Mouse (Mus musculus): ENCODE measurements around the gene Rnf26. TPM values are rescaled to one million over a fixed set of nuclear protein-coding genes. Genes with fewer than 3 reads are reported as not detected.

Gene Rnf26
- polyA plus RNA-seq (2014; fragmentation: Nextera tagmentation; extraction: Ambion mirVana), result 61.7 and 66.7 TPM in 2 replicates

DNA sequence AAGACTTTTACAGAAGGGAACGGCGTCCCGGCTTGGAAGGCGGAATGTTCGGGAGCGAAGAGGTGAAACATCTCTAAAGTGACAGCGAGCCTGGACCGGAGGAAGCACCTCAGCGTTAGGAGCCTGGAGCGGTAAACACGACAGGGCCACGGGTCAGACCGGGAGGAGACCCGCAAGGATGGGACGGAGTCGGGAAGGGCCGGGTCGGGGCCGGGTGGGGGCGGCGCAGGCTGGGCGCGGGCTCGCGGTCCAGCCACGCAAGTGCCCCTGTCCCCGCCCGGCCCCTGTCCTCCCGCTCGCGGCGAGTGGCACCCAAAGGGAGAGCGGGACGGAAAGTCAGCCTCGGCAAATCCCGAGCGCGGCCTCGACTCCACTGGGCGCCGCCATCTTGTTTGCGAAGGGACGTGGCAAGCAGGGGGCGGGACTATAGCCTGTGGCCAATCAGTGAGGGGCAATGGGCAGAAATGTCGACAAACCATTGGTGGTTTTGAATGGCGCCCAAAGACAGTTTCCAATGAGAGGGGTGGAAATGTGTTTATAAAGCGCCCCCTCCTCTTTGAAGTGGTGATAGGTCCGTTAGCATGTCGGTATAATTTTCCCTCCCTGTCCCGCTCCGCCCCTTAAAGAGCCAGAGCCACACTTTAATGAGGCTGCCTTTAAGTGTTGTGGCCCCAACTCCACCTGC is at the start of gene Rnf26, which contains the start of gene Gm49380:
TSS of gene Rnf26 (minus strand) at position 413 of the 685 bp plus-strand sequence.
TSS of gene Gm49380 (minus strand) at position 396 of the 685 bp plus-strand sequence.
- H3K4me3 ChIP-seq (ENCODE audit: low read depth, low read length), result peak within 1 kb of the TSS; percentile 78
- no peaks in the 10 kb centered on the region for H3K9me3 ChIP-seq (ENCODE audit: control insufficient read depth, low read depth, low read length)
- peak within 1 kb of the TSS; percentile 46 for H3K4me2 ChIP-seq (replicated peaks; ENCODE audit: low read depth, low read length)
- WGBS, result 1% methylated on average over 51 of the region's 51 CpGs
- H3K4me1 ChIP-seq (ENCODE audit: control insufficient read depth, insufficient read depth, low read length), result peaks cover 23% of the 10 kb centered on the region
- no peaks in the 10 kb centered on the region for H3K36me3 ChIP-seq (ENCODE audit: control insufficient read depth, insufficient read depth, low read length)
- H3K27me3 ChIP-seq (ENCODE audit: control insufficient read depth, insufficient read depth, low read length), result no peaks in the 10 kb centered on the region
- H3K9ac ChIP-seq (replicated peaks; ENCODE audit: low read depth, low read length), result peak within 1 kb of the TSS; percentile 79
- peak; percentile 93 for ATAC-seq (ENCODE audit: insufficient number of reproducible peaks, insufficient read depth, low FRiP score, low read depth)
- H3K27ac ChIP-seq (ENCODE audit: low read length), result peak within 1 kb of the TSS; percentile 75; the same call in 1 of the 2 replicates

DNA sequence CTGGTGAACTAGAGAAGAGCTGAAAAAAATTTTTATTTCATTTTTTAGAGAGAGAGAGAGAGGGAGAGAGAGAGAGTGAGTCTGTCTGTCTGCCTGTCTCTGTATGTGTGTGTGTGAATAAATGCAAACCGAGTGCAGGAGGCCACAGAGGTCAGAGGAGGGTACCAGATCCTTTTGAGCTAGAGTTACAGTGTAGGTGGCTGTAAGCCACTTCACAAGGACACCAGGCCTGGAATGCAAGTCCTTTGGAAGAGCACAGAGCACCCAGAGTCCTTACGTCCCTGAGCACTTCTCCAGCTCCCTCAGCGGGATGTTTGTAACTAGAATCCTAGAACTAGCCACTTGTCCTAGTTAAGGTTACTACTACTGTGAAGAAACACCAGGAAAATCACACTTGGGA is 46.6 kb upstream of the Rnf26 start:
- Histone ChIP-seq H3K9me3 (ENCODE audit: control insufficient read depth, low read depth, low read length) (no peaks in the 10 kb centered on the region), H3K36me3 (ENCODE audit: control insufficient read depth, insufficient read depth, low read length) (peaks cover 70% of the 10 kb centered on the region), H3K4me3 (ENCODE audit: low read depth, low read length) (no peak overlapping the region), H3K9ac (replicated peaks; ENCODE audit: low read depth, low read length) (no peak overlapping the region), H3K27ac (ENCODE audit: low read length) (no peak overlapping the region), H3K27me3 (ENCODE audit: control insufficient read depth, insufficient read depth, low read length) (no peaks in the 10 kb centered on the region), H3K4me1 (ENCODE audit: control insufficient read depth, insufficient read depth, low read length) (no peaks in the 10 kb centered on the region), H3K4me2 (replicated peaks; ENCODE audit: low read depth, low read length) (no peak overlapping the region)
- ATAC-seq (ENCODE audit: insufficient number of reproducible peaks, insufficient read depth, low FRiP score, low read depth), result no peak
- 80% methylated on average over 3 of the region's 3 CpGs for WGBS

DNA sequence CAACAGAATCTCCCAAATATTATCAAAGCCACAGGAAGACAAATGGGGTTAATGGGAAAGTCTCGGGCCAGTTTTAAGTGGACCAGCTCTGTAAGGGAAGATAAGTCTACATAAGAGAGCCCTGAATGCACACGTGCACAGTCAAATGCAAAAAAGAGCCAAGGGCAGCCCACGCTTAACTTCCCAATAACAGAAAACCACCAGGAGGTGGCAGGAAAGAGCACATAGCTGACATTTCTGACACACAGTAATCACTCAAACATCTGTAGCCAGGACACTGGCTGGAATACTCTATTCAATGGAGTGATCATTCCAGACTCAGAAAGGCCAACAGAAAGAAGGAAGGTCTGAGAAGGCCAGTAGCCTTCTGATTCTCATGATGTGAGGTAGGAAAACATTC is 34.0 kb upstream of the Rnf26 start:
- H3K9me3 ChIP-seq (ENCODE audit: control insufficient read depth, low read depth, low read length), result no peaks in the 10 kb centered on the region
- peaks cover 36% of the 10 kb centered on the region for H3K36me3 ChIP-seq (ENCODE audit: control insufficient read depth, insufficient read depth, low read length)

GRCm38 (mm10) chr9:44144718-44145060 is 31.4 kb upstream of the Rnf26 start:
- H3K36me3 ChIP-seq (ENCODE audit: control insufficient read depth, insufficient read depth, low read length), result peaks cover 31% of the 10 kb centered on the region

More for the DNA sequence above, 34.0 kb upstream of the Rnf26 start:
- 69% methylated on average over 3 of the region's 3 CpGs for WGBS
- Histone ChIP-seq H3K27me3 (ENCODE audit: control insufficient read depth, insufficient read depth, low read length) (no peaks in the 10 kb centered on the region), H3K4me3 (ENCODE audit: low read depth, low read length) (no peak overlapping the region), H3K4me1 (ENCODE audit: control insufficient read depth, insufficient read depth, low read length) (no peaks in the 10 kb centered on the region), H3K4me2 (replicated peaks; ENCODE audit: low read depth, low read length) (no peak overlapping the region), H3K27ac (ENCODE audit: low read length) (no peak overlapping the region), H3K9ac (replicated peaks; ENCODE audit: low read depth, low read length) (no peak overlapping the region)
- ATAC-seq (ENCODE audit: insufficient number of reproducible peaks, insufficient read depth, low FRiP score, low read depth), result no peak

DNA sequence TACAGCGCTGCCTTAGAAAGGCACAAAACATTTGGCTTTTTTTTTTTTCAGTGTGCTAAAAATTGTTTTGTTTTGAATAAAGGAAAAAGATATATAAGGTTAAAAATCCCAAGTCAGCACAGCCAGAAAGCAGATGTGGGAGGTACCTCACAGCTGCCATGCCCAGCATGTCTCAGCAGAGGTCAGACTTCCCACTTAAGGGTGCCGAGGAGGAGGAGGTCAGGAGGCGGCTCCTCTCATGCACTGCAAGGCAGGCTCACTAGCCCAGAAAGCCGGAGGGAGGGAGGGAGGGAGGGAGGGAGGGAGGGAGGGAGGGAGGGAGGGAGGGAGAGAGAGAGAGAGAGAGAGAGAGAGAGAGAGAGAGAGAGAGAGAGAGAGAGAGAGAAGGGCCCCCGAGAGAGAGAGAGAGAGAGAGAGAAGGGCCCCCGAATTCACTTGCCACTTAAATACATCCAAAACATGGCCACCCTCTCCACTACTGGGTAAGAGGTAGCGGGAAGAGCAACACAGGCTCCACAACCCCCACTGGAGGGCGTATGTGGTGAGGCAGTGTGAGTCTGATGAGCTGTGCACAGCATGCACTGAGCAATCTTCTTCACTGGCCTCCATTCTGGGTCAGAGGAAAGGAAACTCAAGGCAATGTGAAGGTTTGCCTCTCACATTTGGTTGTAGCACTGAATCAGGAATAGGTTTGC is 30.9 kb upstream of the Rnf26 start:
- Histone ChIP-seq H3K9me3 (ENCODE audit: control insufficient read depth, low read depth, low read length) (no peaks in the 10 kb centered on the region), H3K27me3 (ENCODE audit: control insufficient read depth, insufficient read depth, low read length) (no peaks in the 10 kb centered on the region), H3K4me2 (replicated peaks; ENCODE audit: low read depth, low read length) (no peak overlapping the region), H3K9ac (replicated peaks; ENCODE audit: low read depth, low read length) (no peak overlapping the region), H3K4me3 (ENCODE audit: low read depth, low read length) (no peak overlapping the region), H3K27ac (ENCODE audit: low read length) (no peak overlapping the region), H3K36me3 (ENCODE audit: control insufficient read depth, insufficient read depth, low read length) (peaks cover 33% of the 10 kb centered on the region), H3K4me1 (ENCODE audit: control insufficient read depth, insufficient read depth, low read length) (no peaks in the 10 kb centered on the region)
- ATAC-seq (ENCODE audit: insufficient number of reproducible peaks, insufficient read depth, low FRiP score, low read depth), result no peak
- 37% methylated on average over 5 of the region's 8 CpGs for WGBS

More at GRCm38 (mm10) chr9:44144718-44145060, 31.4 kb upstream of the Rnf26 start:
- Histone ChIP-seq H3K9me3 (ENCODE audit: control insufficient read depth, low read depth, low read length) (no peaks in the 10 kb centered on the region), H3K4me1 (ENCODE audit: control insufficient read depth, insufficient read depth, low read length) (no peaks in the 10 kb centered on the region), H3K4me3 (ENCODE audit: low read depth, low read length) (no peak overlapping the region), H3K4me2 (replicated peaks; ENCODE audit: low read depth, low read length) (no peak overlapping the region), H3K27ac (ENCODE audit: low read length) (no peak overlapping the region), H3K9ac (replicated peaks; ENCODE audit: low read depth, low read length) (no peak overlapping the region), H3K27me3 (ENCODE audit: control insufficient read depth, insufficient read depth, low read length) (no peaks in the 10 kb centered on the region)
- ATAC-seq (ENCODE audit: insufficient number of reproducible peaks, insufficient read depth, low FRiP score, low read depth), result no peak

- no peak overlapping the region for H3K4me3 ChIP-seq (ENCODE audit: low read depth, low read length)
- no peaks in the 10 kb centered on the region for H3K4me1 ChIP-seq (ENCODE audit: control insufficient read depth, insufficient read depth, low read length)
- no peak overlapping the region for H3K9ac ChIP-seq (replicated peaks; ENCODE audit: low read depth, low read length)
- H3K4me2 ChIP-seq (replicated peaks; ENCODE audit: low read depth, low read length), result no peak overlapping the region
- WGBS, result 81% methylated on average over 5 of the region's 5 CpGs
- no peaks in the 10 kb centered on the region for H3K27me3 ChIP-seq (ENCODE audit: control insufficient read depth, insufficient read depth, low read length)
- H3K27ac ChIP-seq (ENCODE audit: low read length), result no peak overlapping the region
- H3K9me3 ChIP-seq (ENCODE audit: control insufficient read depth, low read depth, low read length), result no peaks in the 10 kb centered on the region
- H3K36me3 ChIP-seq (ENCODE audit: control insufficient read depth, insufficient read depth, low read length), result peaks cover 34% of the 10 kb centered on the region
- ATAC-seq (ENCODE audit: insufficient number of reproducible peaks, insufficient read depth, low FRiP score, low read depth), result no peak
Measured at GRCm38 (mm10) chr9:44143421-44143820, 30.1 kb upstream of the Rnf26 start.

DNA sequence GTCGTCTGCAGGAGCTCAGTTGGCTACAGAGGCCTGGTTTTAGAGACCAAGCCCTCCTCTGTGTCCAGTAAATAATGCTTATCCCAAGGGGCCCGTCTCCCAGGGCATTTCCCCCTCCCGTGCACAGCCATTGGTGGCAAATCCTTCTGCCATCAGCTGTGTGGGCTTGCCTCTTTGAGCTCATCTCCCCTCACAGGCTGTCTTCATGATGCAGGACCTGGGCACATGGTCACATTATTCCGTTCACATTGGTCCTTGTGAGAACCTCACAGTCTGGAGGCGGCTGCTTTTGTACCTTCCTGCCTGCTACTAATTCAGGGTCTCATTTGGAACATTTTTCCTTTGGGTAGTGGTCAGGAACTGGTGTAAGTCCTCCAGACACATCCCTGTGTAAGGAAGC is 28.6 kb upstream of the Rnf26 start:
- no peak for ATAC-seq (ENCODE audit: insufficient number of reproducible peaks, insufficient read depth, low FRiP score, low read depth)
- Histone ChIP-seq H3K4me3 (ENCODE audit: low read depth, low read length) (no peak overlapping the region), H3K4me1 (ENCODE audit: control insufficient read depth, insufficient read depth, low read length) (no peaks in the 10 kb centered on the region), H3K9me3 (ENCODE audit: control insufficient read depth, low read depth, low read length) (no peaks in the 10 kb centered on the region), H3K4me2 (replicated peaks; ENCODE audit: low read depth, low read length) (no peak overlapping the region), H3K36me3 (ENCODE audit: control insufficient read depth, insufficient read depth, low read length) (peaks cover 32% of the 10 kb centered on the region), H3K27me3 (ENCODE audit: control insufficient read depth, insufficient read depth, low read length) (no peaks in the 10 kb centered on the region), H3K27ac (ENCODE audit: low read length) (no peak overlapping the region), H3K9ac (replicated peaks; ENCODE audit: low read depth, low read length) (no peak overlapping the region)
- 74% methylated on average over 5 of the region's 5 CpGs for WGBS

GRCm38 (mm10) chr9:44137846-44138245 is 24.5 kb upstream of the Rnf26 start:
- Histone ChIP-seq H3K9ac (replicated peaks; ENCODE audit: low read depth, low read length) (no peak overlapping the region), H3K4me1 (ENCODE audit: control insufficient read depth, insufficient read depth, low read length) (peaks cover 24% of the 10 kb centered on the region), H3K27me3 (ENCODE audit: control insufficient read depth, insufficient read depth, low read length) (no peaks in the 10 kb centered on the region), H3K36me3 (ENCODE audit: control insufficient read depth, insufficient read depth, low read length) (peaks cover 19% of the 10 kb centered on the region), H3K27ac (ENCODE audit: low read length) (no peak overlapping the region), H3K9me3 (ENCODE audit: control insufficient read depth, low read depth, low read length) (no peaks in the 10 kb centered on the region), H3K4me2 (replicated peaks; ENCODE audit: low read depth, low read length) (no peak overlapping the region), H3K4me3 (ENCODE audit: low read depth, low read length) (no peak overlapping the region)
- 48% methylated on average over 4 of the region's 4 CpGs for WGBS
- no peak for ATAC-seq (ENCODE audit: insufficient number of reproducible peaks, insufficient read depth, low FRiP score, low read depth)
